Mouse (Mus musculus) adrenal gland, postnatal 36 days (tissue): ENCODE results near the gene Phka2. TPM values are rescaled to one million over a fixed set of nuclear protein-coding genes. Genes with fewer than 3 reads are reported as not detected.
A peak's percentile ranks its signal among the peaks of the same experiment; 100 is the strongest.

Experiments
- DNase-seq, 2 experiments: peaks; one replicate each; pipeline ENCODE4 v3.0.0; 2021; ENCODE audit warnings: mixed read lengths in 1 of 2
- total RNA-seq, 2 experiments: library from RNA; stranded (reverse); gene quantifications; 2 replicates each; pipeline ENCODE4 v1.2.3; 2021

Phka2 gene
- total RNA-seq, 2 experiments from 2014 or later = 25.2 to 28.0 TPM

DNA sequence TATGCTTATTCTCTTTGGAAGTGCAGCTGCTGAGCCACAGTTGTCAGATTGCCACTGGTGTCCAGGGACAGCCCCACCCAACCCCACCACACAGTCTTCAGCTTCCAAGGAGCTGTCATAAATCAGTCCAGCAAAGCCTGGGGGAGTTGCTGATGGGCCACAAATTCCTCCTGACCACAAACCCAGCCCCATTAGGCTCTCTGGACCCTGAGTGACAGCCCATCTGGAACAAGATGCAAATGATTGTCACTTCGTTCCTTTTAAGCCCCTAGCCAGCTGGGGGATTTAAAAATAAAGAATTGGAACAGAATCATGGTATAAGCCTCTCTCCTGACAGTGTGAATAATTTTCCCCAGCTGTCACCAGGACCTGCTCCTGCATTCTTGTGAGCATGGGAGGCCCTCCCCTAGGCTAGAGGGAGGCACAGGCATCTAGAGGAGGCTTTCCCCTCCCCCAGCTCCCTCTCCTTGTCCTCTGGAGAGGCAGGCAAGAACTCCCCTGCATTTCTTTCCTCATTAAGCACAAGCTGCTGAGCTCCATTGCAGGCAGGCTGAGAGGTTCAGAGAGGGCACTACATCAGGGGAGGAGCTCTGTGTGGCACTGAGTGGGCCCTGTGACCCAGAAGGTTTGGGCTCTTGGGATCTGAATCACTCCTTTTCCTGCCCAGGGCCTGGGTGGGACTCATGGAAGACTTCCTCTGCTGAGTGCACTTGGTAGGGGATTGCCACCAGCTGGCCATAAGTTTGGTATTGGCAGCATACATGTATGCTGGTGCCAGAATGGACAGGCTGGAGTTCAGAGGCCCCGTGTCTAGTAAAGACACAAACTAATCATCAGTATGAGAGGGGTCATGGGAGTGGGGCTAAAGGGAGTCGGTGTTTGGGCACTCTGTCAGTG lies 96.8 kb downstream of the Phka2 start:
- DNase-seq = no peak

GRCm38 (mm10) chrX:160601053-160601452 lies 99.1 kb downstream of the Phka2 start:
- DNase-seq = peak; percentile 46

- DNase-seq = no peak
These were observed 100.8 kb downstream of the Phka2 start for GRCm38 (mm10) chrX:160602770-160603169.

DNA sequence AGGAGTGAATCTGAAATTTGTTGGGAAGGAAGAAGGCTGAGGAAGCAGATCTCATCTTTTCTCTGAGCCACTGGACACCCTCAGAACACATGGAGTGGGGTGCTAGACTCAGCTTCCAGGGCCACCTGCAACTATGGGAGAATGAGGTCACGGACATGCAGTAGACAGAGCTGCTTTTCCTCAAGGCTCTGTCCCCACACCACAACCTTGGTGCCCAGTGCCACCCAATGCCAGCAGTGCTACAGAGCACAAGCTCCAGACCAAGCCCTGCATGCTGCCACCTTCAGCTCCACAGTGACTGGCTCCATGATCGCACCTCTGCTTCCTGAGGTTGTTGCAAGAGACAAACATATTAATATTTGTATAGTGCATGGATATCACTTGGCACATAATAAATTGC lies 101.3 kb downstream of the Phka2 start:
- DNase-seq = peak; percentile 36 to 62

- DNase-seq = peak; percentile 32 to 38
These were observed 102.1 kb downstream of the Phka2 start for GRCm38 (mm10) chrX:160603981-160604541.

GRCm38 (mm10) chrX:160609849-160610248 lies 107.9 kb downstream of the Phka2 start:
- DNase-seq = peak; percentile 55 to 58

DNA sequence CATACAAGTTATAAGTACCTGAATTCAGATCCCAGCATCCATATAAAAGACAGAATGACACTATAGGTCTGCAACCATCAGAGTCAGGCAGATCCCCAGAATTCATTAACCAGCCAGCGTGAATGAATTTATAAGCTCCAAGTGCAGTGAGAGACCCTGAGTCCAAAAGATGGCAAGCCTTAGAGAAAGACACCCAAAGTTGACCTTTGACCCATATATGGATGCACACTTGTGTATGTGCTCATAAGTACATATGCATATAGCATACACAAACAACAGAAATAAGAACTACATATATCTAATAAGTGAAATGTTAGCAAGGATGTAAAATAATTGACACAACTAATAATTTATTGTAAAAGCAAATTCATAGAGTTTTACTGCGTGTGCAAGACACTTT lies 108.5 kb downstream of the Phka2 start:
- no peak for DNase-seq

- no peak for DNase-seq
These were observed 109.1 kb downstream of the Phka2 start for GRCm38 (mm10) chrX:160610882-160611644.

Other genes with a start within 250 kb of the Phka2 start
- gene Adgrg2, start 111.5 kb upstream of the Phka2 start, total RNA-seq = 1 to 10 TPM; 4.8 to 7.4 TPM
- not detected for gene Ppef1, start 233.6 kb downstream of the Phka2 start, total RNA-seq